Mouse (Mus musculus) ES-Bruce4 (cell line): ENCODE measurements around the gene Prn.

Experiments
- CTCF ChIP-seq: IDR thresholded peaks from one replicate; pipeline ENCODE4 v1.8.1; 2011; ENCODE audit warnings: low read depth, low read length
- POLR2A ChIP-seq: IDR thresholded peaks from one replicate; pipeline ENCODE4 v1.8.1; 2011; ENCODE audit warnings: low read length; ENCODE audit not compliant: insufficient read depth

- TF ChIP-seq CTCF (no peak), POLR2A (no peak)
Measured at GRCm38 (mm10) chr2:131949767-131950597, 40.2 kb downstream of the Prn start.
